Mouse (Mus musculus) granulocyte monocyte progenitor cell, adult 5-6 weeks (primary cell): Measurements from ENCODE around the gene Sh3d19. TPM values are rescaled to one million over a fixed set of nuclear protein-coding genes. Genes with fewer than 3 reads are reported as not detected.
A peak's percentile ranks its signal among the peaks of the same experiment; 100 is the strongest.
"Not testable (repeated sequence)": the region's sequence is repeated elsewhere in the genome, so short reads cannot be mapped to it uniquely, and the experiment has no call there.

ENCODE experiments used
- ATAC-seq: replicated peaks from 2 replicates; pipeline ENCODE4 v1.8.0; 2016; ENCODE audit warnings: mild to moderate bottlenecking, moderate TSS enrichment, inconsistent platforms; ENCODE audit not compliant: poor library complexity, severe bottlenecking
- total RNA-seq, 2 experiments: library from RNA; stranded (forward) in 1 of 2; stranded (reverse) in 1 of 2; fragments of 200-712, 200-1000 nt in 1 of 2; fragments of >200 nt in 1 of 2; fragmentation: Nextera tagmentation in 1 of 2; gene quantifications; 2 replicates each; pipeline ENCODE4 v1.2.3; 2014 to 2017

The Sh3d19 gene
- total RNA-seq, 2 experiments from 2014 or later = 4.2 to 10.6 TPM

DNA sequence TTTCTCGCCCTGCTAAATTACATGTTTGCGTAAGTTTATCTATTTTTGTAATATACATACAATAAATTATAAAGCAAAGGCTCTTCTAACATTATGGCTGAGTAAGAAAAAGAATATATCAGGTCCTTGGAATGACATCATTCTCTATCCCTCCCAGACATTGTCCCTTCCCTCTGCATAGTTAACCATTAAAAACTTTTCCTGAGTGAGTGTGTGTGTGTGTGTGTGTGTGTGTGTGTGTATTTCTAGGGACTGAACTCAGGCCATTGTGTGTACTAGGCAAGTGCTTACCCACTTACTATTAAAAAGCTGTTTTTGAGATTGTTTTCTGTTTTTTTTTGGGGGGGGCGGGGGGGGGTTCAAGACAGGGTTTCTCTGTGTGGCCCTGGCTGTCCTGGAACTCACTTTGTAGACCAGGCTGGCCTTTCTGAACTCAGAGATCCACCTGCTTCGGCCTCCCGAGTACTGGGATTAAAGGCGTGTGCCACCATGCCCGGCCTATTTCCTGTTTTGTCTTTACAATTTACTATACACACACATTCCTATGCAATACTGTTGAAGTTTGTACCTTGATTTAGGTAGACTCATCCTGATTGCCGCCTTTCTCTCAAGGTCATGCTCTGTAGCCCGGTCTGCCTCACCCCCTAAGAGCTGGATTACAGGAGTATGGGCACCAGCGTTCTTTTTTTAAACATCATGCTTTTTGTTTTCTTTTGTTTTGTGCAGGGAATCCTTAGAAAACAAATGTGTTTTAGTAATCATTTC lies 2.6 kb downstream of the Sh3d19 start:
- no peak for ATAC-seq

DNA sequence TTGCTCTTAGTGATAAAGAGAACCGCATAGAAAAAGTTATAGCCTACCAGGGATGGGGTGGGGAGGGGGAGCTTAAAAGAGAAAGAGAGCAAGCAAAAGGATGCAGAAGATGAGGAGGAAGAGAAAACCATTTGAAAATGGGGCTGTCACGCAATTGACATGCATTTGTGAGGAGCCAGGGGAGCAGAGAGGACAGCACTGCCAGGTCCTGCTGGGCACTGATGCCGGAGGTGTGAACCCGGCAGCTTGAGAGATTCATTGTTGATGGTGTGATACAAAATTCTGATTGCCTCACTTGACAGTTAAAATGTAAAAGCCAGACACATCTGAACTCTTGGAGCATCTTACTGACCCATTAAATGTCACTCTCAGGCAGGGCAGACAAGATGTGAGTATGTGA lies 3.5 kb downstream of the Sh3d19 start:
- no peak for ATAC-seq

DNA sequence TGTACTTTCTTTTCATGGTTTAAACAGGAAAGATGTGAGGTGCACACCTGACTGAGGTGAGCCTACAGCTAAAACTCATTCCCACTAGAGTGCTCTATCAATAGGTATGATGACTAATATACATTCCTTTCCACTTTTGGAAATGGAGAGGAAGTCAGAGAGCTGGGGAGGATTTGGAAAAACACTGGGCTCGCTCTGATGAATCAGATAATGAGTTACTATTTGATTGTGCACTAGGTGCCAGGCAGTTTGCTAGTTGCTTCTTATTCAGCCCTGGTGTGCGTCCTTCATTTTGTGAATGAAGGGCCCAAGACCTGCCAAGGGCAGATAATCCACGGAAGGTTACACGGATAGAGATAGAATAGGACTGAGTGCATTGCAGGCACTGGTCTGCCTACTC lies 9.1 kb downstream of the Sh3d19 start:
- ATAC-seq = no peak

DNA sequence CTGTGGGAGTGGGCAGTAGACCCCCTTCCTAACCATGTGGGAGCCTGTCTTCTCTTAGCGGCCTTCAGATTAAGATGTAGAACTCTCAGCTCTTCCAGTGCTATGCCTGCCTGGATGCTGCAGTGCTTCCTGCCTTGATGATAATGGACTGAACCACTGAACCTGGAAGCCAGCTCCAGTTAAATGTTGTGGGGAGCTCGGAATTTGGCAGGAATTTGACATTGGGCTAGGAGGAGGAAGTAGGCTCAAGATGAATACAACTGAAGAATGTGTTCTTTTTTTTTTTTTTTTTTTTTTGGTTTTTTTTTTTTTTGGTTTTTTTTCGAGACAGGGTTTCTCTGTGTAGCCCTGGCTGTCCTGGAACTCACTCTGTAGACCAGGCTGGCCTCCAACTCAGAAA lies 10.9 kb downstream of the Sh3d19 start:
- ATAC-seq = not testable (repeated sequence)

DNA sequence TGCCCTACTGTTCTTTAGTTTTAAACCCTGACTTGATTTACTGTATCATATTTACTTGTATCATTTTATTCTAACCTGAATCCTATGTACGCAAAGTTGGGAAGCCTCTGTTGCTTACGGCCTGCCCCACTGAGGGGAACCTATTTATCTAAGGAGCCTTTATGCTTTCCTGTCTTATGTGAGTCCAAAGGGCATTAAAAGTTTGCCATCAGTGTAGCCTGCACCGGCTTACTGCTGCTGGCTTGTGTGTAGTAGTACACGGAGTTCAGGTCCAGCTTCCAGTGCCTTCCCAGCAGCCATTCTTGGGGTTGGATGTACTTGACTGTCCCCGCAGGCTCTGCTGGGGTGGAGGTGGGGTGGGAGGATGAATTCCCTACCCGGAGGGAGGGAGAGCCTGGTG lies 13.6 kb downstream of the Sh3d19 start:
- ATAC-seq = no peak

DNA sequence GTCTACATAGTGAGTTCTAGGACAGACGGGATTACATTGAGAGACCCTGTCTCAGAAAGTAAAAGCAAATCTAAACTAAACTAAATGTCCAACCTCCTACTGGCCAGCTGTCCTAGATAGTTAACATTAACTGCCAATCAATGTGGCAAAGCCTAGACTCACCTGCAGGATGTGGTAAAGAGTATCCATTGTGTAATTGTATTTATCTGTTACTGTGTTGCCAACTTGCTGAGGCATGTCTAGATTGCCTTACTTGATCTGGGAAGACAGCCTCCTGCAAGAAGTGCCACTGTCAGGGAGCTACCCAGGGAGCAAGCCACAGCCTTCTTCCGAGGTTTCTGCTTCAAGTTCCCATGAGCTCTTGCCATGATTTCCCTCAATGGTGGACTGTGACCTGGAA lies 16.3 kb downstream of the Sh3d19 start:
- no peak for ATAC-seq

DNA sequence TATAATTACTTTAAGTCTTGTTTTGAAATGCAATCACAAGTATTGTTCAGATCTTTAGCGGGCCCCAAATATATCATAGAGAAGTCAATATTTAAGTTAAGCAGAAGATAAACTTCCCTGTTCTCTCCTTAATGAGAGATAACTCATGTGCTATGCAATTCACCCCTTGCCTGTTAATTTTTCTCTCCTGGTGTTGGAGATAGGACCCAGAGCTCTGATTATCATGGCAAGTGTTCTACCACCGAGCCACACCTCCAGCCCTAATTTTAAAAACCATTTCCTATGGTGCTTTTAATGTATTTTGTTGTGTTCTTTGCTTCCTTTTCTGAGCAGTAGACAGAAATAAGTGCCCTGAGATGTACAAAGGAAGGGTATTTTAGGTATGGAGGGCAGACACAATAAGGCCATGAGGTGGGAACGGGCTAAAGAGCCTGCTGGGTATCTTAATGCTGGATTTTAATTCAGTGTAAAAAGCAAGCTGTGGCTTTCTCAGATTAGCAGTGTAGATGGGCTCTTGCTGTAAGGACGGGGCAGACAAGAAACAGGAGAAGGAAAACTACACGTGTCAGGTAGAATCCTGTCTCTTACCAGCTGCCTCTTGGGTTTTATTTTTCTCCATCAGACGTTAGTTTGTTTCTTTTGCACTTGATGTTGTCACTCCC lies 20.4 kb downstream of the Sh3d19 start:
- ATAC-seq = no peak

DNA sequence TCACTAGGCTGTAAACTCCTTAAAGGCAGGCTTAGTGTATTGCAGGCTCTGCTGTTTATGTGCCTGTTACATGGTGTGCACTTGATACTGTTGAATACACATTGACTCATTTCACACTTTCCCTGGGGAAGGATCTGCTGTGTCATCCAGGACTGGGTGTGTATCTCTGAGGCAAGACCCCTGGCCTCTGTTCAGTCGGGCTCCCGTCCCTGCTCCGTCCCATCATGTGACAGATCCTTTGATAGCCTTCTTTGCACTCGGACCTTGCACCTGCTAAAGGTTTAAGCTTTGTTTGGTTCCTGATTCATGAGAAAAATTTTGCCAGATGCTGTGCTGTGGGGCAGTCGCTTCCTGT lies 20.9 kb downstream of the Sh3d19 start:
- ATAC-seq = peak; percentile 25; the same call in 1 of the 2 replicates

DNA sequence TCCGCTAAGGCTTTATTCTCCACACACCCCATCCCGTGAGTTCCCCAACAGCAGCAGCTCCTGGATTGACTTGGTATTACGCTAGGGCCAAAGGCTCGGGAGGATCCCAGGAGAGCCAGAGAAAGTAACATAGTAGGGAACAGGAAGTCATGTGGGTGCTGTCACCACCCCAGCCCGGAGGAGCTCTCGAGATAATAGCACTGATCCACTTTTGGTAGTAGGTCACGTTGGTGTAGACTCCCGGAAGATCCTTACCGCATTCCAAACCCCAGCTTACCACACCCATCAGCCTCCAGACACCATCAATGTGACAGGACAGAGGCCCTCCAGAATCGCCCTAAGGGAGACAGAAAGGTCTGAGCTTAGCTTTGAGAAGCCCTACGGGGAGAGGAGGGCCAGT lies 22.8 kb downstream of the Sh3d19 start:
- no peak for ATAC-seq

DNA sequence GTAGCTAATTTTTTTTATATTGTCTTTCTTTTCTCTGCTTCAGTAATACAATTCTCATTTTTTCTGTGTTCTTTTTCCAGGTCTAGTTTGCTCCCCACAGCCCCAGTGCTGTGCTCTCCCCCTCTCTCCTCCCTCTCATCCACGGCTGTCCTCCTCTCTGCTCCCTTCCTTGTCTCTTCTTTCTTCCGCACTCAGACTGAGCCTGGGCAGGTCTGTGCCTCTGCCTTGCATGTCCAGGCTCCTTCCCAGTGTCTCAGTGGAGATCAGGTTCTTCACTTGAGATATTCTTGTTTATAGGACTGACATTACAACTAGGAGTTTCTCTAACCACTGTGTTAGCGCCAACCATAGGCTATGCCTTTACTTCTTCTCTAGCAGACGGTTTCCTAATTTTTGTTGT lies 23.7 kb downstream of the Sh3d19 start:
- no peak for ATAC-seq

DNA sequence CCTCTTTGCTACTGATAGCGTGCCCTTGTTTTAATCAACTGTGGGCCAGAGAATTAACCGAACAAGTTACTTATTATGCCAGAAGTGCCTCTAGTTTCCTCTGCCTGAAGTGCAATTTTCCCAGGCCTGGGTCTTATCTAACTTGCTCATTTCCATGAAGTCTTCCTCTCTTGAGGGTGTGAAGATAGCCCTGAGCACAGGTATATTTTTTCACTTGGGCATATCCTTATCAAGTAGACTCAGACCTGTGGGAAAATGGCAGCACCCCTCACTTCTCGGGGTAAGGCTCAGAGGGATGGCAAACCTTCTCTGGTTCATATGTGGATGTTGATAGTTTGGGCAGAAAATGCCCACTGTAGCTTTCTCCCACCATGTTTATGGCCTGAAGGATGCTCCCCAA lies 30.4 kb downstream of the Sh3d19 start:
- ATAC-seq = no peak

DNA sequence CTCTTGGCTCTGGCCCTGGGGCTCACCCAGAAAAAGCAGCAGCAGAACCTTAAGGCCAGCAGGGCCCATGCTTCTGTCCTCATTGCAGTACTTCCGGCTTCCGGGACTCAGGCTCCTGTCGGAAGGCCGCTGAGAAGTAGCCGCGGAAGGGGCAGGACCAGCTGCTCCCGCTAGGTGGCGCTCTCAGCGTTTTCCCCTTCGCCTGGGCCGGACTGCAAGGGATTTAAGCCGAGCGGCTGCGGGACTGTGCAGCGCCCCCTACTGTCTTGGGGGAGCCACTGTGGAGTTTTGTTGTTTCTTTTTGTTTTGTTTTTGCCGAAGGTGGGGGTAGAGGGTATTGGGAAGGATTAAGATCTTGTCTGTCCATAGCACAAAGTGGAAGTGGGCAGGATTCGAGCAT lies 31.5 kb downstream of the Sh3d19 start, which contains the start of gene Prss48:
TSS of gene Prss48 (minus strand) at position 69 of the 400 bp plus-strand sequence.
- no peak for ATAC-seq

DNA sequence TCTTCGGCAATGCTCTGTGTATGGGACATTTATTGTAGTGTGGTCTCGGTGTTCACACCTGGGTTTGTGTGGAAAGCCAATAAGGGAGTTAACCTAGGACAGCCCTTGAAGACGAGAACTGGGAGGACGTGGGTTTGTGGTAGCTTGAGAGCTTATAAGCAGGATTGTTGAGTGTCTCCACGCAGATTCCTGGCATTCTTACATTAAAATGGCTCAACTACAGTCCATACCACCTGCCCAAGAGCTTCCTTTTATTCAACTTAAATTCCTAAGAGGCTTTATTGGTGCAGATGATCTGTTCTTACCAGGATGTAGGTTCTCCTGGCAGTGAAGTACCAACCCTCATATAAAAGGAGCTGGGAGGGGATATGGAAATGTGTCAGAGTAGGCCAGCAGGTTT lies 32.0 kb downstream of the Sh3d19 start:
- no peak for ATAC-seq

DNA sequence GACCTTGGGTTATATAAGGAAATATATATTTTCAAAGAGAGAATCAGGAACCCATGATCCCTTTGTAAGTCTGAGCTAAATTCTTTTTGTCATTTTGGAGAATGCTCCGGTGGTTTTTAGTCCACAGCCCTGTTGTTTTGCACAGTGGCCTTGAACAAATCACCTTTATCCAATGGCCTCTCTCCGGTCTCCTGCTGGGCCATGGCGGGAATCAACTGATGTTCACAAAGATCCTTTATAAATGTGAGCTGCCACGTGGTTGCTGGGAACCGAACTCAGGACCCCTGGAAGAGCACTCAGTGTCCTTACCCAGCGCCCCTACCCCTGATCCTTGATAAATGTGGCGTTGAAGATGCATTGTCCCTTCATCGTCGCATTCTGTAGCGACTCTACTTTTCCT lies 33.8 kb downstream of the Sh3d19 start:
- ATAC-seq = no peak

DNA sequence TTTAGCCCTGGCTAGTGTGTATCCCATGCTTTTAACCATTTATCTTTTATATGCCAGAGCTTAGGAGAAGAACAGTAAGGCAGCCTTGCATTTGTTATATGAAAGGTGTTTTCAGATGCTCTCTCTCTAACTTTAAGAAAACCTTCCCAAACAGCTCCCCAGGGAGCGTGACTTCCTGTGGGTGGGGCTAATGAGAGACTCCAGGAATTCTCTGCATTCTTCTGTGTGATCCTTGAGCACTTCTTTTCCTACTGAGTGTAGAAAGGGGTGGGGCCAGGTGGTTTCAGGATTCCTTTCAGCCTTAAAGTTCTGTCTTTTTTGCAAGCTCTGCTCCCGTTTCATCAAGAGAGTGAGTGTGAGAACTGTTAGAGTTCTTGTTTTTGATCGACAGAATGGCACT lies 39.7 kb downstream of the Sh3d19 start:
- no peak for ATAC-seq

DNA sequence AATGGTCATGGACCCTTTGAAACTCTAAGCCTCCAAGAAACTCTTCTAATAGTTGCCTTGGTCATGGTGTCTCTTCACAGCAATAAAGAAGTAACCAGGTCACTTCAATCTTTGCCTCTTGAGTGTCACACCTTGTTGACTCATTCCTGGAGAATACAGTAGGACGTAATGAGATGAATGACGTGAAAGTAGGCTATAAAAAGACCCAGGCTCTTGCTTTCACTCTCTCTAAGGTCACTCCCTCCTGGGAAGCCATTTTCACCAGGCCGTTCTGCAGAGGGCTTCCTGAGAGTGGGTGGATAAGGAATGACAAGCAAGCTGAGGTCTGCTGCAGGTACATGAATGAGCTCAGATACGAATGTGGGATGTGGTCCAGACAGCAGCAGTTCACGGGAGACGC lies 40.5 kb downstream of the Sh3d19 start:
- no peak for ATAC-seq

DNA sequence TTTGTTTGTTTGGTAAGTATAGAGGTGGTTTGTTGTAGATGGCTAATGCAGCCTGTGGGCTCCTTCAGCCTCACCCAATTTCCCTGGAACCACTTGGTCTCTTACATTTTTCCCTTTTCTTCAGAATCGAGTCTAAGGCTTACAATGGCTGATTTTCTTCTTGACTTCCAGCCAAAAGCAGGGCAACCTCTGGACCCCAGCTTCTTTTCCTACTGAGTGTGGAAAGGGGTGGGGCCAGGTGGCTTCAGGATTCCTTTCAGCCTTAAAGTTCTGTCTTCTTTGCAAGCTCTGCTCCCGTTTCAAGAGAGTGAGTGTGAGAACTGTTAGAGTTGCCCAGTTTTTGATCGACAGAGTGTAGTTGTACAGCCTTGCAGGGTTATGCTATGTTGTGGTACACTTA lies 40.9 kb downstream of the Sh3d19 start:
- no peak for ATAC-seq

DNA sequence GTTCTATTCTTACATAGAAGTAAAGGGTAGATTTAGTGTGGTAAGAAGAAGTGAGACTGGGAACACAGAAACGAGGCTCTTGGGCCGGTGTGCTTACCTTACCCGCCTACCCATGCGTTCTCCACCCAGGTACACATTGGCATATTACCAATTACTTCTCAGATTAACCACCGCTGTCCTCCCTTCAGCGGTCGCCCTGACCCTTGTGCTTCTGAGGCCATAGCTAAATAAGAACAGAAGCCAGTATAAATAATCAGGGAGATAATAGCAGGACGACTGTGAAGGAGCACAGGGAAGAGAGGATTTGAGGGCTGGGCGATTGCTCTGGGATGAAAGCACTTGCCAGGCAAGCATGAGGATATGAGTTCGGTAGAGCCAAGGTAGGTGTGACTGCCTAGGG lies 42.9 kb downstream of the Sh3d19 start:
- ATAC-seq = no peak

DNA sequence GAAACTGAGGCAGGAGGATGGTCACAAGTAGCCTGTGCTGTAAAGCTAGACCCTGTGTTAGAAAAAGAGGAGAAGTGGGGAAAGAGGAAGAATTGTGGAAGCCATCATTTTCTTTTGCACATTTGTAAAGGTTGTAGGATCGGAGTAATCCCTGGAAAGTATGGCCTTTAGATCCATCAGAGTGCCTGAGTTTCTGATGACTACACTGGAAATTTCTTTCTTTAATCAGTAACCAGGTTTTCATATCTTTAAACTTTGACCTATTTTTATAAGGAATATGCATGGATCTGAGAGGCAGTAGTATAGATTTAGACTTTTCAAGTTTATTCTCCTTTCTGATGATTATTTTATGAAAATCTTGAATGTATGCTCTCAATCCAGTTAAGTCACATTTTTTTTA lies 46.1 kb downstream of the Sh3d19 start:
- no peak for ATAC-seq

DNA sequence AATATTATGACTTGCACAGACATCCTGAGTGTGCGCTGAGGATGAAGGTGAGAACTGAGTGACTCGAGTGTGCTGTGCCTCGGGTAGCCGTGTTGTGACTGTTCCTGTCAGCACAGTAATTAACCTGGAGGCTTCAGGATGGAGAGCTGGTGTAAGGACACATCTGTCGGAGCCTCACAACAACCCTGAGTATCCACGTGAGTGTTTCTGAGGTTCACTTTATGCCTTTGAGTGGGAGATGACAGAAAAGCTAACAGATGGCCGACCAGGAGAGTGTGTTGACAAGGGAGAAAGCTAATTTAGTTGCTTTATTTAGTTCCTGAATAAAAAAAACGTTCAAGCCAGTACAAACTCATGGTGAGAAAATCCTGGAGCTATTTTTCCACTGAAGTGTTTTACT lies 46.6 kb downstream of the Sh3d19 start:
- ATAC-seq = no peak

DNA sequence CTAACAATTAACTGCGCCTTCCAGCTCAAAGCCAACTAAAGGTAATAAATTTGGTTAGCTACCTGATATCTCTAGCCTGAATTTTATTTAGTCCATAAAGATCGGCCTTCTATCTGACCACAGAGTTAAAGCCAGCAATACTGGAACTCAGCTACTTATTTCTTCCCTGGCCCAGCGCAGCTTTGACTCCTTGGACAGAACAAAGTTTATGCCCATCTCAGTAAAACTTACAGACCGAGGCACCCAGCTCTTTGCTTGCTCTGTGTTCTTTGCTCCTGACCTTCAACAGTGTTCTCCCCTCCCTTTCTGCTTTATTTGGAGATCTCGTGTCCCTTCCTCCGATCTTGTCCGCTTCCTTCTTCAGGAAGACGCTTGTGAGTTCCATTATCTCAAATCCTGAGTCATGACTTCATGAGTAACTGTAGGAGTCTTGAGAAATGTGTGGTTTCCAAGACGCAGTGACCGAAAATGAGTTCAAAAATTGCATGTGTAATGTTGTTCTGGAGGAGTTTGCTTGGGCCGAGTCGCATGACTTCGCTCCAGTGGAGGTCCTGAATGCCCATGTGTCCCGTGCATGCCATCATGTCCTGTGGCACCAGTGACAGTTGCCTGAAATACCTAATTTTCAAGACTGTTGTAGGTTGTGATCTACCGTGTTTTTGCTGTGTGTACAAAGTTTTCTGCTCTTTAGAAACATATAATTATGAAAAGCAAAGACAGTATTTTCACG lies 50.2 kb downstream of the Sh3d19 start:
- no peak for ATAC-seq

DNA sequence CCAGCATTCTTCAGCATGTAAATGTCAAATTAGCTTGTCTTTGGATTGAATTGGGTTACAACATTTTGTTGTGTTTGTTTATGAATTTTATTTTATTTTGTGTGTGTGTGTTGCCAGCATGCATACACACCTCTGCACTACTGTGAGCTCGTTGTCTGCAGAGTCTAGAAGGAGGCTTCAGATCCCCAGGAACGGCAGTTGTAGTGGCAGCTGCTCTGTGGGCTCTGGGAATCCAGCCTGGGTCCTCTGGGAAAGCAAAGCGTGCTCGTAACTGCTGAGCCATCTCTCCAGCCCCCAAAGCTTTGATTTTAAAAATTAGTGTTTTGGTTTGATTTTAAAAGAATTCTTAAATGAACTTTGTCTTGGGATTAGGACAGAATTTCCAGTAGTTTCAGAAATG lies 50.7 kb downstream of the Sh3d19 start:
- ATAC-seq = no peak
